Mouse (Mus musculus) heart, postnatal 0 days (tissue): ENCODE results near the gene Ctsw.

Source experiments
- CTCF ChIP-seq: IDR thresholded peaks from 2 replicates; pipeline ENCODE4 v1.5.1; 2016; ENCODE audit warnings: antibody characterized with exemption, control low read depth, low read depth
- EP300 ChIP-seq: IDR thresholded peaks from 2 replicates; pipeline ENCODE4 v1.6.1; 2016; ENCODE audit warnings: antibody characterized with exemption, low read depth

- TF ChIP-seq EP300 = no peak
- no peak for TF ChIP-seq CTCF
Measured at GRCm38 (mm10) chr19:5477668-5478300, 9.5 kb upstream of the Ctsw start.
